Comparison of ENCODE assay signal across 11 mouse cellular contexts in genomic region chr2:19300345-19301089, GRCm38 (mm10).
A peak's percentile ranks its signal among the peaks of the same experiment; 100 is the strongest.
DNase-seq lines count a peak whose midpoint lies in the region; TF ChIP-seq lines count a peak whose summit lies in the region.
"Had no signal": no experiment of that assay in that cellular context is flagged by ENCODE, and none has a peak within 500 bp of the region (broad histone marks: within the 10 kb centered on the region; RNA-seq: fewer than 3 reads in every experiment).

No protein-coding gene starts in this region.

- no peaks in the 10 kb centered on the region for H3K9me3 ChIP-seq in MEL (replicated peaks; ENCODE audit: insufficient read depth, low read length)
- H3K9me3 ChIP-seq: forebrain, embryonic 13.5 days; liver, embryonic 12.5 days had no signal

- DNase-seq in layer of hippocampus, adult 9-11 months: peak; percentile 19
- no peak for DNase-seq in layer of hippocampus, adult 8-10 months (ENCODE audit: low spot score in 2 of 2)
- peak; percentile 60 for DNase-seq in MEL (ENCODE audit: low read depth, low spot score)
- peak; percentile 34 for DNase-seq in lung, postnatal 36 days
- DNase-seq in thymus, adult 2 months: peak; percentile 32
- DNase-seq in cerebellum, postnatal 14 days: no peak
- DNase-seq in right cerebral cortex, postnatal 25 days: no peak
- DNase-seq in right cerebral cortex, postnatal 14 days: no peak
- DNase-seq: midbrain, embryonic 14.5 days had no signal

- H3K27me3 ChIP-seq in MEL (ENCODE audit: control insufficient read depth in 1 of 2, insufficient read depth in 2 of 2, low read length in 2 of 2): no peaks in the 10 kb centered on the region
- no peaks in the 10 kb centered on the region for H3K27me3 ChIP-seq in thymus, adult 2 months (ENCODE audit: control insufficient read depth, insufficient read depth, low read length)
- H3K27me3 ChIP-seq: forebrain, embryonic 13.5 days; liver, embryonic 12.5 days had no signal

- TF ChIP-seq EP300 in MEL (IDR thresholded peaks at IDR 0.05; ENCODE audit: low read depth in 1 of 2, low read length in 2 of 2): peak in 1 of 2 experiments; percentile 29; a peak in 1 of 4 replicates

- no peaks in the 10 kb centered on the region for H3K79me2 ChIP-seq in MEL (ENCODE audit: control insufficient read depth, insufficient read depth, low read length, poor library complexity)

- H3K27ac ChIP-seq in MEL (ENCODE audit: control insufficient read depth, low read depth, low read length): no peak overlapping the region
- peak overlapping the region; percentile 96 for H3K27ac ChIP-seq in thymus, adult 2 months (ENCODE audit: control insufficient read depth, insufficient read depth, low read length)
- H3K27ac ChIP-seq: forebrain, embryonic 13.5 days; liver, embryonic 12.5 days had no signal

- peak overlapping the region; percentile 72 for H3K9ac ChIP-seq in MEL (ENCODE audit: control insufficient read depth, low read depth, low read length, poor library complexity, severe bottlenecking)
- H3K9ac ChIP-seq: forebrain, embryonic 13.5 days; liver, embryonic 12.5 days had no signal

- no peak for TF ChIP-seq POLR2A in MEL (IDR thresholded peaks at IDR 0.05; ENCODE audit: control insufficient read depth in 1 of 2, insufficient read depth in 1 of 2, low read depth in 1 of 2, low read length in 2 of 2, poor library complexity in 1 of 2)
- TF ChIP-seq POLR2A in thymus, adult 2 months (IDR thresholded peaks at IDR 0.05; ENCODE audit: control insufficient read depth, extremely low read depth, insufficient read depth, low read length, poor library complexity): no peak

- no peaks in the 10 kb centered on the region for H3K36me3 ChIP-seq in MEL (ENCODE audit: control insufficient read depth in 1 of 2, insufficient read depth in 2 of 2, low read length in 2 of 2)
- no peaks in the 10 kb centered on the region for H3K36me3 ChIP-seq in thymus, adult 2 months (ENCODE audit: control insufficient read depth, insufficient read depth, low read length)
- H3K36me3 ChIP-seq: liver, embryonic 12.5 days had no signal

- H3K4me3 ChIP-seq in MEL (ENCODE audit: control insufficient read depth in 1 of 2, insufficient read depth in 1 of 2, low read depth in 2 of 2, low read length in 2 of 2): peak overlapping the region; percentile 57 to 88
- H3K4me3 ChIP-seq in thymus, adult 2 months (ENCODE audit: control insufficient read depth, insufficient read depth, low read length): peak overlapping the region; percentile 41
- H3K4me3 ChIP-seq: forebrain, embryonic 13.5 days; liver, embryonic 12.5 days had no signal

- no peak for TF ChIP-seq RAD21 in MEL (IDR thresholded peaks at IDR 0.05; ENCODE audit: low read depth, low read length)

- 11% methylated on average over 9 of the region's 9 CpGs for WGBS in thymus, adult 2 months

- TF ChIP-seq CTCF in MEL (IDR thresholded peaks at IDR 0.05 in 2 of 3, conservative IDR thresholded peaks at IDR 0.05 in 1 of 3; ENCODE audit: control insufficient read depth in 1 of 3, insufficient read depth in 1 of 3, low read depth in 2 of 3, low read length in 3 of 3, poor library complexity in 1 of 3, severe bottlenecking in 1 of 3): no peak
- TF ChIP-seq CTCF in thymus, adult 2 months (IDR thresholded peaks at IDR 0.05; ENCODE audit: borderline replicate concordance, control insufficient read depth, extremely low read depth, insufficient read depth, low read length, poor library complexity): no peak

- peaks cover 0 to 13% of the 10 kb centered on the region in 2 experiments; a peak in 1 of 4 replicates for H3K4me1 ChIP-seq in MEL (ENCODE audit: control insufficient read depth in 1 of 2, insufficient read depth in 2 of 2, low read length in 2 of 2)
- H3K4me1 ChIP-seq in thymus, adult 2 months (replicated peaks; ENCODE audit: control insufficient read depth, insufficient read depth, low read length): peaks cover 21% of the 10 kb centered on the region
- H3K4me1 ChIP-seq: forebrain, embryonic 13.5 days had no signal

TF ChIP-seq in MEL, 35 proteins besides CTCF, POLR2A, EP300 and RAD21:
- peak; percentile 38; the same call in 1 of the 2 replicates for TF ChIP-seq ETS1 (IDR thresholded peaks at IDR 0.05; ENCODE audit: low read depth, low read length)
- peak; percentile 89 for TF ChIP-seq ZNF384 (IDR thresholded peaks at IDR 0.05; ENCODE audit: low read depth, low read length)
- no peak for TF ChIP-seq GABPA (IDR thresholded peaks at IDR 0.05; ENCODE audit: low read depth, low read length)
- 0 out of 2 replicates have a peak, but pooled peaks have one; percentile 46 for TF ChIP-seq JUND (IDR thresholded peaks at IDR 0.05; ENCODE audit: low read depth, low read length)
- 0 out of 2 replicates have a peak, but pooled peaks have one; percentile 30 for TF ChIP-seq HCFC1 (IDR thresholded peaks at IDR 0.05; ENCODE audit: low read depth, low read length)

Comparison
In these comparisons a context has a peak if more than half of its experiments do, and no peak if none do; other contexts are left out.
1. DNase-seq: peak in layer of hippocampus, adult 9-11 months (single experiment), MEL (single experiment), lung, postnatal 36 days (single experiment) and thymus, adult 2 months (single experiment); none in layer of hippocampus, adult 8-10 months (0 of 2), cerebellum, postnatal 14 days (0 of 2), right cerebral cortex, postnatal 25 days (single experiment) and right cerebral cortex, postnatal 14 days (single experiment).